Mouse (Mus musculus) thymus, adult 2 months (tissue): Measurements from ENCODE around the gene Mob2. TPM values are rescaled to one million over a fixed set of nuclear protein-coding genes. Genes with fewer than 3 reads are reported as not detected.
A peak's percentile ranks its signal among the peaks of the same experiment; 100 is the strongest.

Source experiments
- DNase-seq: peaks from one replicate; pipeline ENCODE4 v3.0.0; 2021
- H3K27ac ChIP-seq: fragments of 200-500 bp; 2 replicates; pipeline ENCODE4 v1.5.1; 2012; ENCODE audit warnings: low read length, control low read depth; ENCODE audit not compliant: control insufficient read depth, insufficient read depth
- H3K27me3 ChIP-seq: fragments of 200-500 bp; 2 replicates; pipeline ENCODE4 v1.6.1; 2012; ENCODE audit warnings: mild to moderate bottlenecking, low read length, moderate library complexity, mixed read lengths; ENCODE audit not compliant: control insufficient read depth, insufficient read depth
- H3K36me3 ChIP-seq: fragments of 200-500 bp; 2 replicates; pipeline ENCODE4 v1.6.1; 2012; ENCODE audit warnings: mild to moderate bottlenecking, low read length, moderate library complexity; ENCODE audit not compliant: control insufficient read depth, insufficient read depth
- H3K4me1 ChIP-seq: fragments of 200-500 bp; replicated peaks from 2 replicates; pipeline ENCODE4 v1.6.1; 2012; ENCODE audit warnings: low read length; ENCODE audit not compliant: control insufficient read depth, insufficient read depth
- H3K4me3 ChIP-seq: fragments of 200-500 bp; 2 replicates; pipeline ENCODE4 v1.5.1; 2012; ENCODE audit warnings: mild to moderate bottlenecking, low read length, control low read depth, moderate library complexity; ENCODE audit not compliant: control insufficient read depth, insufficient read depth
- CTCF ChIP-seq: fragments of 200-500 bp; IDR thresholded peaks from 2 replicates; pipeline ENCODE4 v1.5.1; 2012; ENCODE audit warnings: mild to moderate bottlenecking, control low read depth, low read length, moderate library complexity, borderline replicate concordance; ENCODE audit not compliant: control insufficient read depth, poor library complexity, insufficient read depth; ENCODE audit errors: extremely low read depth
- POLR2A ChIP-seq: fragments of 200-500 bp; IDR thresholded peaks from 2 replicates; pipeline ENCODE4 v1.6.1; 2012; ENCODE audit warnings: mild to moderate bottlenecking, low read length, control low read depth, moderate library complexity; ENCODE audit not compliant: control insufficient read depth, poor library complexity, insufficient read depth; ENCODE audit errors: extremely low read depth
- WGBS: fragments of 180-500 bp; shearing (Covaris S2); methylation state at CpG from one replicate; pipeline ENCODE4 v1.1.7; 2018; 5-methylcytosine and 5-hydroxymethylcytosine counted together
- polyA plus RNA-seq: library from polyadenylated mRNA; depleted of rRNA; stranded (reverse); fragments of >200 nt; gene quantifications from 2 replicates; pipeline ENCODE4 v1.2.3, GENCODE M21; 2012

The Mob2 gene
- polyA plus RNA-seq, 1 experiment, result 73.5 TPM

GRCm38 (mm10) chr7:142055431-142055830 lies 5.4 kb downstream of the Mob2 start:
- 96% methylated on average over 3 of the region's 3 CpGs for WGBS
- DNase-seq, result no peak
- peaks cover 19% of the 10 kb centered on the region for H3K4me1 ChIP-seq
- H3K4me3 ChIP-seq, result no peak overlapping the region
- H3K36me3 ChIP-seq, result no peaks in the 10 kb centered on the region
- H3K27ac ChIP-seq, result no peak overlapping the region
- no peaks in the 10 kb centered on the region for H3K27me3 ChIP-seq
- TF ChIP-seq CTCF (no peak), POLR2A (no peak)

GRCm38 (mm10) chr7:142050536-142050935 lies 10.3 kb downstream of the Mob2 start:
- H3K36me3 ChIP-seq, result no peaks in the 10 kb centered on the region; the same call in 1 of the 2 replicates
- H3K4me1 ChIP-seq, result no peaks in the 10 kb centered on the region
- no peak overlapping the region for H3K27ac ChIP-seq
- H3K27me3 ChIP-seq, result no peaks in the 10 kb centered on the region
- no peak overlapping the region for H3K4me3 ChIP-seq
- no peak for TF ChIP-seq CTCF
- no peak for DNase-seq

GRCm38 (mm10) chr7:142045932-142046331 lies 14.9 kb downstream of the Mob2 start:
- no peaks in the 10 kb centered on the region; the same call in 1 of the 2 replicates for H3K36me3 ChIP-seq

GRCm38 (mm10) chr7:142045344-142045743 lies 15.5 kb downstream of the Mob2 start:
- WGBS, result 94% methylated on average over 2 of the region's 2 CpGs
- Histone ChIP-seq H3K27me3 (no peaks in the 10 kb centered on the region), H3K36me3 (no peaks in the 10 kb centered on the region; the same call in 1 of the 2 replicates), H3K4me3 (no peak overlapping the region), H3K4me1 (no peaks in the 10 kb centered on the region), H3K27ac (no peak overlapping the region)
- DNase-seq, result no peak
- TF ChIP-seq CTCF, result no peak
- no peak for TF ChIP-seq POLR2A

More at GRCm38 (mm10) chr7:142045932-142046331, 14.9 kb downstream of the Mob2 start:
- Histone ChIP-seq H3K4me3 (no peak overlapping the region), H3K27ac (no peak overlapping the region), H3K4me1 (no peaks in the 10 kb centered on the region), H3K27me3 (no peaks in the 10 kb centered on the region)
- 90% methylated on average over 1 of the region's 1 CpGs for WGBS
- DNase-seq, result no peak
- TF ChIP-seq CTCF (no peak), POLR2A (no peak)

- DNase-seq, result no peak
- H3K27ac ChIP-seq, result no peak overlapping the region
- H3K4me3 ChIP-seq, result no peak overlapping the region
- no peaks in the 10 kb centered on the region for H3K4me1 ChIP-seq
- TF ChIP-seq CTCF (no peak), POLR2A (no peak)
- H3K36me3 ChIP-seq, result no peaks in the 10 kb centered on the region
- no peaks in the 10 kb centered on the region for H3K27me3 ChIP-seq
- WGBS, result 87% methylated on average over 3 of the region's 3 CpGs
These were observed 20.1 kb downstream of the Mob2 start for GRCm38 (mm10) chr7:142040756-142041155.

GRCm38 (mm10) chr7:142037553-142038170 lies 23.2 kb downstream of the Mob2 start:
- DNase-seq, result peak; percentile 57
- TF ChIP-seq CTCF (no peak), POLR2A (no peak)
- Histone ChIP-seq H3K27ac (no peak overlapping the region), H3K27me3 (no peaks in the 10 kb centered on the region), H3K4me3 (no peak overlapping the region), H3K4me1 (0 out of 2 replicates have a peak, but pooled peaks cover 5% of the 10 kb centered on the region), H3K36me3 (no peaks in the 10 kb centered on the region)
- 89% methylated on average over 4 of the region's 4 CpGs for WGBS

- WGBS, result 86% methylated on average over 2 of the region's 2 CpGs
- Histone ChIP-seq H3K4me3 (no peak overlapping the region), H3K4me1 (0 out of 2 replicates have a peak, but pooled peaks cover 5% of the 10 kb centered on the region), H3K27me3 (no peaks in the 10 kb centered on the region), H3K36me3 (no peaks in the 10 kb centered on the region), H3K27ac (no peak overlapping the region)
- TF ChIP-seq CTCF (no peak), POLR2A (no peak)
- no peak for DNase-seq
These were observed 25.6 kb downstream of the Mob2 start for GRCm38 (mm10) chr7:142035048-142035811.
